Comparison of ENCODE assay signal across 15 mouse cellular contexts in genomic region chr4:58504250-58504649, GRCm38 (mm10).
"Had no signal": no experiment of that assay in that cellular context is flagged by ENCODE, and none has a peak within 500 bp of the region (broad histone marks: within the 10 kb centered on the region; RNA-seq: fewer than 3 reads in every experiment).

No protein-coding gene starts in this region.

- H3K27ac ChIP-seq: neural tube, embryonic 15.5 days; stomach, embryonic 15.5 days; stomach, postnatal 0 days had no signal

- DNase-seq: retina, postnatal 1 day; right cerebral cortex, adult 18-20 months; right cerebral cortex, postnatal 14 days; right cerebral cortex, postnatal 25 days; right cerebral cortex, postnatal 4 days; spleen, adult 18-20 months; thymus, adult 18-20 months; thymus, adult 2 months; thymus, postnatal 14 days; thymus, postnatal 25 days; thymus, postnatal 36 days; thymus, postnatal 4 days had no signal

- H3K4me2 ChIP-seq: neural tube, embryonic 15.5 days; stomach, embryonic 15.5 days had no signal

- H3K9me3 ChIP-seq: neural tube, embryonic 15.5 days; stomach, embryonic 15.5 days had no signal

- H3K27me3 ChIP-seq: neural tube, embryonic 15.5 days; stomach, embryonic 15.5 days had no signal

- H3K4me3 ChIP-seq: neural tube, embryonic 15.5 days; stomach, embryonic 15.5 days had no signal

- H3K9ac ChIP-seq: neural tube, embryonic 15.5 days; stomach, embryonic 15.5 days had no signal

- H3K36me3 ChIP-seq: neural tube, embryonic 15.5 days; stomach, embryonic 15.5 days had no signal
